Comparison of ENCODE assay signal across 16 mouse cellular contexts in genomic region chr16:26876885-26877284, GRCm38 (mm10).
"Had no signal": no experiment of that assay in that cellular context is flagged by ENCODE, and none has a peak within 500 bp of the region (broad histone marks: within the 10 kb centered on the region; RNA-seq: fewer than 3 reads in every experiment).

No protein-coding gene starts in this region.

- H3K27ac ChIP-seq: liver, embryonic 13.5 days; liver, embryonic 15.5 days; macrophage; midbrain, embryonic 13.5 days; midbrain, embryonic 15.5 days; neural tube, embryonic 12.5 days had no signal

- H3K4me2 ChIP-seq: liver, embryonic 13.5 days; liver, embryonic 15.5 days; midbrain, embryonic 11.5 days; midbrain, embryonic 13.5 days; midbrain, embryonic 15.5 days; neural tube, embryonic 12.5 days had no signal

- H3K4me3 ChIP-seq: liver, embryonic 13.5 days; liver, embryonic 15.5 days; megakaryocyte, embryonic 14.5 days; midbrain, embryonic 13.5 days; midbrain, embryonic 15.5 days; neural tube, embryonic 12.5 days had no signal

- ATAC-seq: liver, postnatal 0 days; midbrain, embryonic 13.5 days; midbrain, embryonic 15.5 days had no signal

- H3K36me3 ChIP-seq: liver, embryonic 13.5 days; liver, embryonic 15.5 days; midbrain, embryonic 13.5 days; midbrain, embryonic 15.5 days; neural tube, embryonic 12.5 days had no signal

- H3K27me3 ChIP-seq: liver, embryonic 13.5 days; liver, embryonic 15.5 days; megakaryocyte, embryonic 14.5 days; midbrain, embryonic 13.5 days; midbrain, embryonic 15.5 days; neural tube, embryonic 12.5 days had no signal

- H3K9me3 ChIP-seq: liver, embryonic 13.5 days; liver, embryonic 15.5 days; midbrain, embryonic 13.5 days; midbrain, embryonic 15.5 days; neural tube, embryonic 12.5 days had no signal

- DNase-seq: liver, embryonic 13.5 days; liver, postnatal 0 days; lung, adult 2 months; lung, postnatal 14 days; lung, postnatal 36 days; right cerebral cortex, postnatal 14 days; thymus, adult 18-20 months; thymus, postnatal 14 days; thymus, postnatal 36 days had no signal

- H3K9ac ChIP-seq: liver, embryonic 13.5 days; liver, embryonic 15.5 days; liver, postnatal 0 days; midbrain, embryonic 13.5 days; midbrain, embryonic 15.5 days; neural tube, embryonic 12.5 days had no signal

- H3K4me1 ChIP-seq: liver, embryonic 13.5 days; liver, embryonic 15.5 days; megakaryocyte, embryonic 14.5 days; midbrain, embryonic 13.5 days; midbrain, embryonic 15.5 days; neural tube, embryonic 12.5 days had no signal
